Mouse (Mus musculus) forebrain, embryonic 14.5 days (tissue): ENCODE results near the gene Rnf152. TPM values are rescaled to one million over a fixed set of nuclear protein-coding genes. Genes with fewer than 3 reads are reported as not detected.
A peak's percentile ranks its signal among the peaks of the same experiment; 100 is the strongest.

Experiments
- ATAC-seq: fragments of 200-750 bp; cut with Nextera tagmentation; 2 replicates; pipeline ENCODE4 v1.8.0; 2017; ENCODE audit warnings: mild to moderate bottlenecking, moderate library complexity
- DNase-seq: peaks from one replicate; pipeline ENCODE4 v3.0.0-alpha.2; 2015; ENCODE audit warnings: low spot score
- H3K27ac ChIP-seq: fragments of 300-500 bp; sonication (generic); 2 replicates; pipeline ENCODE4 v1.5.1; 2014; ENCODE audit warnings: low read depth, mild to moderate bottlenecking, control low read depth, low read length, moderate library complexity
- H3K27me3 ChIP-seq: fragments of 300-500 bp; sonication (generic); replicated peaks from 2 replicates; pipeline ENCODE4 v1.6.1; 2014; ENCODE audit warnings: low read length, control low read depth, mixed read lengths; ENCODE audit not compliant: control insufficient read depth, insufficient read depth
- H3K36me3 ChIP-seq: fragments of 300-500 bp; sonication (generic); 2 replicates; pipeline ENCODE4 v1.6.1; 2014; ENCODE audit warnings: low read length, control low read depth; ENCODE audit not compliant: control insufficient read depth, insufficient read depth
- H3K4me1 ChIP-seq: fragments of 300-500 bp; sonication (generic); 2 replicates; pipeline ENCODE4 v1.6.1; 2014; ENCODE audit warnings: antibody characterized with exemption, low read length, control low read depth; ENCODE audit not compliant: control insufficient read depth, insufficient read depth
- H3K4me2 ChIP-seq: fragments of 300-500 bp; sonication (generic); 2 replicates; pipeline ENCODE4 v1.6.1; 2014; ENCODE audit warnings: mild to moderate bottlenecking, control low read depth, low read length
- H3K4me3 ChIP-seq: fragments of 300-500 bp; sonication (generic); 2 replicates; pipeline ENCODE4 v1.5.1; 2014; ENCODE audit warnings: low read depth, low read length, control low read depth
- H3K9ac ChIP-seq: fragments of 300-500 bp; sonication (generic); 2 replicates; pipeline ENCODE4 v1.6.1; 2014; ENCODE audit warnings: mild to moderate bottlenecking, low read length, control low read depth, moderate library complexity
- H3K9me3 ChIP-seq: fragments of 300-500 bp; sonication (generic); replicated peaks from 2 replicates; pipeline ENCODE4 v1.6.1; 2016; ENCODE audit warnings: low read length, control low read depth, mixed read lengths; ENCODE audit not compliant: control insufficient read depth
- WGBS: fragments of 180-500 bp; shearing (Covaris S2); extraction: QIAGEN DNeasy Blood & Tissue Kit; methylation state at CpG from one replicate; pipeline ENCODE4 v1.1.7; 2014; 5-methylcytosine and 5-hydroxymethylcytosine counted together
- polyA plus RNA-seq: library from polyadenylated mRNA; unstranded; fragments of >200 nt; fragmentation: Nextera tagmentation; extraction: Ambion mirVana; gene quantifications from 2 replicates; pipeline ENCODE4 v1.2.1, GENCODE M21; 2014

The Rnf152 gene
- polyA plus RNA-seq, 1 experiment from 2014 or later: 4.9 TPM

DNA sequence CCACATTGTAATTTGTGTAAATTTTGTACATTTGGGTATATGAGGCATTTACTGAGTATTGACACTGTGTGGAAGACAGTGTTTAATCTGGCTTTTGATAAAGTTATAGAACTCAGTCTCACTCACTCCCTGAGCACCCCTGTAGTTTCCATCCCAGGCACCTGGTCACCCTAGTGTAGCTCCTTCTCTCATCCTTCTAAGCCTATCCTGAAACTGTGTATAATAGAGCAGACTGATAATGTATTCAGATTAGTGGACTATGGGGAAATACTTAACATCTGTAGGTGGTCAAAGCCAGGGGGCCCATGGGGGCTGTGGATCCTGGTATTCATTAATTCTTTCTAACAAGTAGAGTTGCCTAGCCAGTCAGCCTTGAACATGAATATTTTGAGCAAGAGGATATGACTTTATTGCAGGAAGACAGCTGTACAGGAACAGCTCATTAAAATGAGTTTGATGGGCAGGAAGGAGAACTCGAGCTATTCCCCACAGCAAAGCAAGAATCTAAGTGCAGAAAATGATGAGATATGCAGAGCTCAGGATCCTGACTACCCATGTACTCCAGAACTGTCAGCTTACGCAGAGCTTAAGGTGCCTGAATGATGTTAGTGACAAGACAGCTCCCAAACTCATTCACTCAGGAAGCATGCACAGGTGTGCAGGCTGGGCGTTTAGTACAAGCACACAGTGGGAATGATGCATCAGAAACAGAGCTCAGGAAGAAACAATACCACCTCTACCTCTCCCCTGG is 93.1 kb downstream of the Rnf152 start:
- Histone ChIP-seq H3K36me3 (no peaks in the 10 kb centered on the region), H3K27me3 (no peaks in the 10 kb centered on the region), H3K4me3 (no peak overlapping the region), H3K9me3 (no peaks in the 10 kb centered on the region), H3K9ac (no peak overlapping the region), H3K4me2 (no peak overlapping the region), H3K4me1 (no peaks in the 10 kb centered on the region), H3K27ac (no peak overlapping the region)
- ATAC-seq (no peak), DNase-seq (no peak)
- 80% methylated on average over 3 of the region's 3 CpGs for WGBS

GRCm38 (mm10) chr1:105260200-105260599 is 96.3 kb downstream of the Rnf152 start:
- Histone ChIP-seq H3K4me3 (no peak overlapping the region), H3K9ac (no peak overlapping the region), H3K4me1 (no peaks in the 10 kb centered on the region; the same call in 1 of the 2 replicates), H3K9me3 (no peaks in the 10 kb centered on the region), H3K4me2 (no peak overlapping the region), H3K27me3 (no peaks in the 10 kb centered on the region), H3K36me3 (no peaks in the 10 kb centered on the region), H3K27ac (no peak overlapping the region)
- WGBS: 86% methylated on average over 5 of the region's 5 CpGs
- DNase-seq (no peak), ATAC-seq (no peak)

DNA sequence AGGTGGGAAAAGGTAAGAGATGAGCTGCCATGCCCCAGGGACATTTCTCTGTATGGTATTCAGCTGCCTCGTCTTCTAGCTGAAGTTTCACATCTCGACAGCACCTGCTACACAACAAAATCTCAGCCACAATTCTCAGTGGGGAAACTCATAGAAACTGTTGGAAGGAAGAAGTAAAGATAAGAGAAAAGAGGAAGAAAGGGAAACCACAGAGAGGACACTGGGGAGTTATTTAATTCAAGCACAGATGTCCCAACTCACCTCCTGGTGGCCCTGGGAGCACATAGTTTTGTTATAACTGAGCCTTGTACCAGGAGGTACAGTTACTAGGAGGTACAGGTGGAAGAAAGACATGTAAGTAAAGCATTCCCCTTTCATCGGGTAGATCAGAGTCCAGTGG is 99.3 kb downstream of the Rnf152 start:
- no peak overlapping the region for H3K27ac ChIP-seq
- no peaks in the 10 kb centered on the region for H3K27me3 ChIP-seq
- H3K4me2 ChIP-seq: no peak overlapping the region
- H3K9me3 ChIP-seq: no peaks in the 10 kb centered on the region
- H3K36me3 ChIP-seq: no peaks in the 10 kb centered on the region
- DNase-seq (no peak), ATAC-seq (no peak)
- no peak overlapping the region for H3K4me3 ChIP-seq
- 90% methylated on average over 3 of the region's 3 CpGs for WGBS
- H3K9ac ChIP-seq: no peak overlapping the region
- H3K4me1 ChIP-seq: no peaks in the 10 kb centered on the region; the same call in 1 of the 2 replicates

DNA sequence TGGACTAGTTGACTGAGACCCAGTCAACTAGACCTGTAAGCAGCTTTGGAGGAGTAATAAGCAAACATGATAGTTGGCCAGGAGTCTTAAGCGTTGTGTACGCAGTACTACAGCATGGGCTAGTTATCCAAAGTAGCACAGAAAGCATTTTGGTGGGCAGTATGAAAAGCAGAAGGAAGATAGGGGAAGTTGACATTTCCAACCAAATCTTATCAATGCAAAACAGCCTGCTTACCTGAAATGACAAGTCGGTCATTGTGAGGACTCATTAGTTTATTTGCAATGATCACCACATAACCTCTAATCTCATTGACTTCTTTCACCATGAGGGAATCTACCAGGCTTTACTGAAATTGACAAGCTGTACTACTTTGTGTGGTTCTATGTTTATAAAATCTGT is 107.3 kb downstream of the Rnf152 start:
- H3K27ac ChIP-seq: no peak overlapping the region
- WGBS: 95% methylated on average over 3 of the region's 3 CpGs
- DNase-seq (no peak), ATAC-seq (no peak)
- H3K9ac ChIP-seq: no peak overlapping the region
- no peaks in the 10 kb centered on the region for H3K36me3 ChIP-seq
- no peak overlapping the region for H3K4me3 ChIP-seq
- H3K9me3 ChIP-seq: peaks cover 3% of the 10 kb centered on the region; the same call in 1 of the 2 replicates
- H3K27me3 ChIP-seq: no peaks in the 10 kb centered on the region
- H3K4me2 ChIP-seq: no peak overlapping the region
- H3K4me1 ChIP-seq: peaks cover 10% of the 10 kb centered on the region

DNA sequence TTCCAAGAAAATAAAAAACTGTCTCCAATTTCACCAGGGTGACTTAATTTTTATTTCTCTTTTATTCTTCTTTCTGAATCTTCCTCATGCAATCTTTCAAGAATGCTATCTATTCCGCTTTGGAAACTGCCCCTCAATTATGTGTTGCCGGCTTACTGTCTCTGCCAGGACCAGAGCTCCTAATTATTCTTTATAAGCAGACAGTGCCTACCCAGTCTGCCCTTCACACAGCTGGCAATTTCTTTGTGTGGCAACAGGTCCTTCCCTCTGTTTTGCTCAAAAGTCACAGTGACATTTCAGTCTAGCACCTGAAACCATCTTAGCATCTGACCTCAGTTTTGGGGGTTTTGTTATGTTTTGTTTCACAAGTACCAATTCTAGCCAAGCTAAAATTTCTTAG is 109.9 kb downstream of the Rnf152 start:
- ATAC-seq (peak; percentile 75), DNase-seq (peak; percentile 53)
- H3K9ac ChIP-seq: no peak overlapping the region
- WGBS: 2% methylated on average over 2 of the region's 2 CpGs
- H3K4me3 ChIP-seq: no peak overlapping the region
- no peak overlapping the region for H3K27ac ChIP-seq
- H3K36me3 ChIP-seq: no peaks in the 10 kb centered on the region
- H3K4me2 ChIP-seq: no peak overlapping the region
- H3K4me1 ChIP-seq: peaks cover 10% of the 10 kb centered on the region
- H3K9me3 ChIP-seq: peaks cover 2% of the 10 kb centered on the region; the same call in 1 of the 2 replicates
- H3K27me3 ChIP-seq: no peaks in the 10 kb centered on the region

DNA sequence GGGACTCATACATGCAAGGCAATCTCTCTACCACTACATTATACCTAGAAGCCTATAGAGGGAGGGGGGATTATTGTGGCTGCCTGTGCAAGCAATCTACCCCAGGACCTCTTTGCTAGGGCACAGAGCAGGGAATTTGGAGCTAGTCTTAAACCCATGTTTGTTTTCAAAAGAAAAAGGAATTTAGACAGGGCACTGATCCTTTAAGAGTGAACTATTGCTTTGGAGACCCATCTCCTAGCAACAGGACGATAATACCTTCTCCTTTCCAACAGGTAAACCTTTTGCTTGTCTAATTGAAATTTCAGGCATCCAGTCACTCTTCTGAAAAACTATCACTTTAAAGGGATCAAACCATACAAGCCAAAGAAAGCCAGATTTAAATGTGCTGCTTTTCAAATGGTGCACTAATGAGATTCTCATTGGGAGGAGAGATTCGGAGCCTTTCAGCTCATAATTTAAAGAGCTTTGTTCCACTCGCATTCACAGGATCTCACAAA is 110.4 kb downstream of the Rnf152 start:
- 2% methylated on average over 3 of the region's 3 CpGs for WGBS
- Histone ChIP-seq H3K36me3 (no peaks in the 10 kb centered on the region), H3K27ac (0 out of 2 replicates have a peak overlapping the region, but pooled peaks have one; percentile 14), H3K4me3 (no peak overlapping the region), H3K4me2 (no peak overlapping the region), H3K27me3 (no peaks in the 10 kb centered on the region), H3K4me1 (peaks cover 10% of the 10 kb centered on the region), H3K9me3 (no peaks in the 10 kb centered on the region), H3K9ac (no peak overlapping the region)
- ATAC-seq (peak; percentile 73), DNase-seq (peak; percentile 71)

DNA sequence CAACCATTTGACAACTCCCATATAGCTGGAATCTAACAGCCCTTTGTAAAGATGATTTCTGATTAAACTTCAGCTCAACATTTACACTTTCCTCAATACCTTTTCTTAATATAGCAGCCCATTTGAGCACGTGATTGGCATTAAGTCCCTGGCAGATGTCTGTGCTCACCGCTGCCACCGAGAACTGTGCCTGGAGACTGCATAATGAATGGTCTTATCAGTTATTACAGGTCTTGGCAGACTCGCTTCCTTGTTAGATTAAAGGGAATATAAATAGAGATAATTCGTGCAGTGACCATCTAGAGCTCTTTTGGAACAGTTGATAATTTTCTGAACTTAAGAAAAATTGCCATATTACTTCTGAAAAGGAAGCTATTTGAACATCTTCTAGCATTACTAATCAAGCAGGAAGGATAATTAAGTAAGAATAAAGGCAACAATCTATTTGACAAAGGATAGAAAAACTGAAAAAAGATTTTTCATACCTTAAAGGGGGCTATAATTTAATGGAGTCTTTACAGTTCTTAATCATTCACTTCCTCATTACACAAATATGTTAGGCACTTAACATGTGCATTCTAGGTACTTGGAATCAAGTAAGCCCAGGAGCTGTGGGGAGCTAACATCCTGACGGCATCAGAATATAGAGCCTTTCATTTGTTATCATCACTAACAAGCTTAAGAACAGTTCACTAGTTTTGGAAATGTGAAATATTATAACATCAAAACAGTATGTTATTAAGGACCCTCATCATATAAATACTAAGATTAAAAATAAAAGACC is 113.0 kb downstream of the Rnf152 start:
- Histone ChIP-seq H3K27me3 (no peaks in the 10 kb centered on the region), H3K27ac (no peak overlapping the region), H3K9me3 (no peaks in the 10 kb centered on the region), H3K36me3 (no peaks in the 10 kb centered on the region), H3K4me2 (no peak overlapping the region), H3K9ac (no peak overlapping the region), H3K4me3 (no peak overlapping the region), H3K4me1 (peaks cover 10% of the 10 kb centered on the region)
- ATAC-seq (no peak), DNase-seq (peak; percentile 28)
- WGBS: 22% methylated on average over 6 of the region's 6 CpGs

DNA sequence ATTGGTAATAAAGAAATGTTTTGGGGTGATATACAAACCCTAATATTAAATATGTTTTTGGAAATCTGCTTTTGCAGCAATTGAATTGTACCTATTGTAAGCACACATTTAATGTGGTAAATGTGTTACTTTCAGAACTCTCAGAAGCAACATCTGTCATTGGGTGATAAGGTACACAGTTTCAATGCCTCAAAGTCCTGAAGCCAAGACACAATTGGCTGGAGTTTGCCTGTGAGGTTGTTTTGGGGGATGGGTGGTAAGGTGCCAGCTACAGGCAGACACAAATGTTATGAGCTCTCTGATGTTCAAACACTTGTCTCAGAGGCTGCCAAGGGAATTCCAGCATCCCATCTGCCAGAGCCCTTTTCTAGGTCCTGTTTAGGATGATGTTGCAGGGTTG is 116.3 kb downstream of the Rnf152 start:
- DNase-seq (peak; percentile 11), ATAC-seq (peak; percentile 42; the same call in 1 of the 2 replicates)
- no peak overlapping the region for H3K27ac ChIP-seq
- no peak overlapping the region for H3K9ac ChIP-seq
- H3K4me3 ChIP-seq: no peak overlapping the region
- no peak overlapping the region for H3K4me2 ChIP-seq
- H3K9me3 ChIP-seq: no peaks in the 10 kb centered on the region
- no peaks in the 10 kb centered on the region for H3K27me3 ChIP-seq
- no peaks in the 10 kb centered on the region for H3K4me1 ChIP-seq
- no peaks in the 10 kb centered on the region for H3K36me3 ChIP-seq
